Mouse (Mus musculus): ENCODE measurements around the gene Gm609. TPM values are rescaled to one million over a fixed set of nuclear protein-coding genes. Genes with fewer than 3 reads are reported as not detected.
A peak's percentile ranks its signal among the peaks of the same experiment; 100 is the strongest.
"Not testable (repeated sequence)": the region's sequence is repeated elsewhere in the genome, so short reads cannot be mapped to it uniquely, and the experiment has no call there.

Gm609 gene
- polyA plus RNA-seq, 1 experiment = 0.43 TPM

DNA sequence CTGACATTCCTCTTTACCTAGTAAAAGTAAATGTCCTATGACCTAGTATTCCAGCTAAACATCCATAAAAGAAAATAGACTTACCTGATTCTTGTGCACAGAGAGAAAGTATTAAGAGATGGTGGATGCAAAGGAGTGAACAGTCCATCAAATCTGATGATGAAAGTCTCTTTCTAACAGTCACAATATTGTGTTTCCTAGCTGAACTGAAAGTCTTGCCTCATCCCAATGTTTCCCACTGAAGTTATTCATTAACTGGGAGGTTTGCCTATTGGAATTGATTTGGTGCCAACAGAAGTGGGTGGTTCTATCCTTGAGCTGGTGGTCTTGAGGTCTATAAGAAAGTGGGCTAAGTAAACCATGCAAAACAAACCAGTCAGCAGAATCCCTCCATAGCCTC is 38.0 kb downstream of the Gm609 start:
- TF ChIP-seq POLR2A (IDR thresholded peaks at IDR 0.05; ENCODE audit: borderline replicate concordance, insufficient read depth, low read length) (no peak), CTCF (IDR thresholded peaks at IDR 0.05; ENCODE audit: borderline replicate concordance, insufficient read depth, low read depth, low read length) (no peak)
- Histone ChIP-seq H3K27me3 (ENCODE audit: control insufficient read depth, insufficient read depth, low read length) (no peaks in the 10 kb centered on the region), H3K4me1 (ENCODE audit: control insufficient read depth, insufficient read depth, low read length) (no peaks in the 10 kb centered on the region)

DNA sequence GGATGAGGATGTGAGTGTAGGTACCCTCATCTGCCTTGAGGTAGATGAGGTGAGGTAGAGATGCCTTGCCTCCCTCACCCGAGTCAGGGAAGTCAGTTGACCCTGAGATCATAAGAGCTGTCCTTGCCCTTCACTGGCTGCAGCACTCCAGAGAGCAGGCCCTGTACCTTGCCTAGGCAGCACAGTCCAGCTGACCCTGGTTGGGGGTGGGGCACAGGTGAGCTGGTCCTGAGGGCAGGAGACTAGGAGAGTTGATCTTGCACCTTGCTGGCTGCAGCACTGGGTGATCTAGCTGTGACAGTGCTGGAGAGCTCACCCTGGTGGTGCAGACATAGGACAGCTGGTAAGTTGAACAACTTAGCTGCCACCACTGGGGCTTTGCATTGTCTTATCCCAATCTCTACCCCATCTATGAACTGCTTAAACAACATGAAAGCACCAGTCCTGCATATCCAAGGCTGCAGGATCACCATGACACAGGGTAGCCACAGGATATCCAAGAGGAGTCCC is 55.5 kb downstream of the Gm609 start:
- 83% methylated on average over 1 of the region's 1 CpGs for WGBS
- H3K27ac ChIP-seq (ENCODE audit: insufficient read depth, low read length) = no peak overlapping the region
- H3K27me3 ChIP-seq (ENCODE audit: control insufficient read depth, insufficient read depth, low read length) = no peaks in the 10 kb centered on the region
- TF ChIP-seq POLR2A (IDR thresholded peaks at IDR 0.05; ENCODE audit: borderline replicate concordance, insufficient read depth, low read length) (no peak), CTCF (IDR thresholded peaks at IDR 0.05; ENCODE audit: borderline replicate concordance, insufficient read depth, low read depth, low read length) (no peak)
- H3K4me1 ChIP-seq (ENCODE audit: control insufficient read depth, insufficient read depth, low read length) = no peaks in the 10 kb centered on the region
- DNase-seq = no peak
- no peak overlapping the region for H3K4me3 ChIP-seq (replicated peaks; ENCODE audit: insufficient read depth, low read depth, low read length)

More for the DNA sequence above, 38.0 kb downstream of the Gm609 start:
- Histone ChIP-seq H3K27ac (ENCODE audit: insufficient read depth, low read length) (no peak overlapping the region), H3K4me3 (replicated peaks; ENCODE audit: insufficient read depth, low read depth, low read length) (no peak overlapping the region)
- no peak for DNase-seq

- no peaks in the 10 kb centered on the region for H3K27me3 ChIP-seq (ENCODE audit: control insufficient read depth, insufficient read depth, low read length)
- H3K27ac ChIP-seq (ENCODE audit: insufficient read depth, low read length) = no peak overlapping the region
- no peak for DNase-seq
- no peak for TF ChIP-seq POLR2A (IDR thresholded peaks at IDR 0.05; ENCODE audit: borderline replicate concordance, insufficient read depth, low read length)
- no peak for TF ChIP-seq CTCF (IDR thresholded peaks at IDR 0.05; ENCODE audit: borderline replicate concordance, insufficient read depth, low read depth, low read length)
- no peaks in the 10 kb centered on the region for H3K4me1 ChIP-seq (ENCODE audit: control insufficient read depth, insufficient read depth, low read length)
- H3K4me3 ChIP-seq (replicated peaks; ENCODE audit: insufficient read depth, low read depth, low read length) = no peak overlapping the region
Measured at GRCm38 (mm10) chr16:45435591-45435990, 57.2 kb downstream of the Gm609 start.

DNA sequence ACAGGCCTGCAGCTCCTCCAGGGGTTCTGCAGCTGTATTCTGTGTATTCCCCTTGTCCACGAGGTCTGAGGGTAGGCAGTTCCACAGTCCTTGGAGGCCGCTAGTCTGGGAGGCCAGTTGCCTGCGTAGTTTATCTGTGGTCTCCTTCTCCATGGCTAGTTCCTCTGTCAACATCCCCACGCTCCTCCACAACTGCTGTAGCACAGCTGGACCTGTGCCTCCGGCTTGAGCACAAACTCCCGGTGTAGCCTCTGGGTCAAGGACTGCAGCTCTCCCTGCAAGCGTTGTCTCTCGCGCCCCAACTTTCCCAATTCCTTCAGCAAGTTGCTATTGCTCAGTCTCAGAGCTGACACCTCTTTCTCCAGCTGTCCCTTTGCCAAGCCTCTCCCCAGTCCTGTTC is 65.1 kb downstream of the Gm609 start:
- whole genome bisulfite sequencing = 92% methylated on average over 9 of the region's 9 CpGs
- TF ChIP-seq CTCF (IDR thresholded peaks at IDR 0.05; ENCODE audit: borderline replicate concordance, insufficient read depth, low read depth, low read length) (no peak), POLR2A (IDR thresholded peaks at IDR 0.05; ENCODE audit: borderline replicate concordance, insufficient read depth, low read length) (no peak)
- H3K4me1 ChIP-seq (ENCODE audit: control insufficient read depth, insufficient read depth, low read length) = no peaks in the 10 kb centered on the region
- no peak overlapping the region for H3K27ac ChIP-seq (ENCODE audit: insufficient read depth, low read length)
- no peak for DNase-seq
- H3K27me3 ChIP-seq (ENCODE audit: control insufficient read depth, insufficient read depth, low read length) = no peaks in the 10 kb centered on the region
- no peak overlapping the region for H3K4me3 ChIP-seq (replicated peaks; ENCODE audit: insufficient read depth, low read depth, low read length)

DNA sequence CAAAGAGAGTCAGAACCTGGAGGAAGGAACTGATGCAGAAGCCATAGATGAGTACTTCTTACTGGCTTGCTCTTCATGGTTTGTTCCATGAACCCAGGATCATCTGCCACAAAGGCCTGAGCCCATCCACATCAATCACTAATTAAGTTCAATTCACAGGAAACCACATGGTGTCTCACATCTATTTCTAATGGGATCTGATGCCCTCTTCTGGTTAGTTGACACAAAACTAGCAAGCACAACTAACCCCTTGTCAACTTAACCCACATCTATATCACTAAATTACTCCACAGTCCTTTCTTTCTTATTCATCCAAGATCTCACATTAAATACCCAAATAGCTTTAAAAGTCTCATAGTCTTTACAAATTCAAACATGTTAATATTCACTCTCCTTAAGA is 79.3 kb downstream of the Gm609 start:
- no peak overlapping the region for H3K4me3 ChIP-seq (replicated peaks; ENCODE audit: insufficient read depth, low read depth, low read length)
- TF ChIP-seq CTCF (IDR thresholded peaks at IDR 0.05; ENCODE audit: borderline replicate concordance, insufficient read depth, low read depth, low read length) (no peak), POLR2A (IDR thresholded peaks at IDR 0.05; ENCODE audit: borderline replicate concordance, insufficient read depth, low read length) (no peak)
- no peaks in the 10 kb centered on the region for H3K4me1 ChIP-seq (ENCODE audit: control insufficient read depth, insufficient read depth, low read length)
- H3K27ac ChIP-seq (ENCODE audit: insufficient read depth, low read length) = no peak overlapping the region
- DNase-seq = no peak
- no peaks in the 10 kb centered on the region for H3K27me3 ChIP-seq (ENCODE audit: control insufficient read depth, insufficient read depth, low read length)

DNA sequence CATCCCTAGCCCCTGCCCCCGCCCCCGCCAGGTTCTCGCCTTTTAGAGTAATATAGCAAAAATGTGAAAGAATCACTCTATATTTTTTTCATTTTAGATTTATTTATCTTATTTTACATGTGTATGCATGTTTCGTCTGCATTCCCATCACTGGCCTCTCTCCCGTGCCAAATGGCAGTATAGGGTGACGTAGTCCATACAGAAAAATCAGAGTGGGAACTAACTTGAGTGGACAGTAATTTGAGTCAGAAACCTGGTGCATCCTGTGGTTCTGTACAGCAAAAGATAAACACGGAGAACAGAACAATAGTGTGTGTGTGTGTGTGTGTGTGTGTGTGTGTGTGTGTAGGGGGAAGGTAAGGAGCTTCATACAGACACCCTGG is 83.7 kb downstream of the Gm609 start:
- peak overlapping the region; percentile 79 for H3K4me3 ChIP-seq (replicated peaks; ENCODE audit: insufficient read depth, low read depth, low read length)
- H3K27ac ChIP-seq (ENCODE audit: insufficient read depth, low read length); H3K4me1 ChIP-seq (ENCODE audit: control insufficient read depth, insufficient read depth, low read length); H3K27me3 ChIP-seq (ENCODE audit: control insufficient read depth, insufficient read depth, low read length); DNase-seq: not testable (repeated sequence)
- 10% methylated on average over 7 of the region's 7 CpGs for WGBS

GRCm38 (mm10) chr16:45408425-45409063 is 84.2 kb downstream of the Gm609 start, which contains the start of gene Cd200:
Gene Cd200, minus strand, starts transcription at chr16:45409053.
- H3K27ac ChIP-seq (ENCODE audit: insufficient read depth, low read length) = peak within 1 kb of the TSS; percentile 75
- no peaks in the 10 kb centered on the region; the same call in 1 of the 2 replicates for H3K4me1 ChIP-seq (ENCODE audit: control insufficient read depth, insufficient read depth, low read length)
- peak within 1 kb of the TSS; percentile 79 for H3K4me3 ChIP-seq (replicated peaks; ENCODE audit: insufficient read depth, low read depth, low read length)
- peak; percentile 67 to 71 for DNase-seq
- TF ChIP-seq POLR2A (IDR thresholded peaks at IDR 0.05; ENCODE audit: borderline replicate concordance, insufficient read depth, low read length) = peak; percentile 41; the same call in 1 of the 2 replicates
- 0 out of 2 replicates have a peak, but pooled peaks have one; percentile 21 for TF ChIP-seq CTCF (IDR thresholded peaks at IDR 0.05; ENCODE audit: borderline replicate concordance, insufficient read depth, low read depth, low read length)
- H3K27me3 ChIP-seq (ENCODE audit: control insufficient read depth, insufficient read depth, low read length) = no peaks in the 10 kb centered on the region
- under 1% methylated on average over 28 of the region's 28 CpGs for WGBS

DNA sequence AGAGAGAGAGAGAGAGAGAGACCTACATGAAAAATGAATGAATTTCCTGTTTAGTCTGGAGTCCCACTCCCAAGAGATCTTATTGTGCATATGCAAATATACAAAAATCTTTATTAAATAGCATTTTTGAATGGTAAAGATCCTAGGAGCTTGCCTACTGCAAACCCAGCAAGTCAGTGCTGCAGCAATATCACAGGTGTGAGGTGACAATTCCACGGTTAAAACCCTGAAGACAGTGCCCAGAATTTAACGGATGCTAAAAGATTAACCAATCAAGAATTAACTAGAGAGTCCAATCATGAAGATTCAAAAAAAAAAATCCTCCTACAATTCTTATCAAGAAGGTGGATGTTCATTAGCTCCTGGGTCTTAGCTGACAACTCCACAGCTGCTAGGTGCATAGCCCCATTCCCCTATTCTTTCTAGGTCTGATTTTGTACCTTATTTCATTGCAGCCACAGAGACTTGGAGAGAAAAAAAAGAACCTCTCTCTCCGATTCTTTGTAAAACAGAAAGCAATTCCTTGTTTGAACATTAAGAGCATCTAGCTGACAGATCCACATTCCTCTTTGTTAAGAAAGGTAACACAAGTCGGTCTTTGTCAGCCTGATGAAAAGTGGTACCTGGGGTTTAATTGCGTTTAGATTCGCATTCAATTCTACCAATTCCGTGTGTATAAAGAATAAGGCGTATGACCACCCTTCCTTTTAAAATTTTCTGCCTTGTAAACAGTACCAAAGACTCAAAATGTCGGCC is 84.9 kb downstream of the Gm609 start:
- WGBS = 6% methylated on average over 9 of the region's 9 CpGs
- Histone ChIP-seq H3K27ac (ENCODE audit: insufficient read depth, low read length) (peak overlapping the region; percentile 75), H3K4me1 (ENCODE audit: control insufficient read depth, insufficient read depth, low read length) (no peaks in the 10 kb centered on the region; the same call in 1 of the 2 replicates), H3K27me3 (ENCODE audit: control insufficient read depth, insufficient read depth, low read length) (no peaks in the 10 kb centered on the region), H3K4me3 (replicated peaks; ENCODE audit: insufficient read depth, low read depth, low read length) (peak overlapping the region; percentile 79)
- TF ChIP-seq POLR2A (IDR thresholded peaks at IDR 0.05; ENCODE audit: borderline replicate concordance, insufficient read depth, low read length) (no peak), CTCF (IDR thresholded peaks at IDR 0.05; ENCODE audit: borderline replicate concordance, insufficient read depth, low read depth, low read length) (no peak)
- DNase-seq = peak in 1 of 2 experiments; percentile 16

Data from cerebellum, adult 2 months (tissue).